Mouse (Mus musculus) cerebellum, postnatal 25 days (tissue): Measurements from ENCODE around the gene Clcn7.

Source experiments
- DNase-seq, 2 experiments: peaks; one replicate each; pipeline ENCODE4 v3.0.0; 2021; ENCODE audit warnings: mixed read lengths in 2 of 2

Gene Clcn7

DNA sequence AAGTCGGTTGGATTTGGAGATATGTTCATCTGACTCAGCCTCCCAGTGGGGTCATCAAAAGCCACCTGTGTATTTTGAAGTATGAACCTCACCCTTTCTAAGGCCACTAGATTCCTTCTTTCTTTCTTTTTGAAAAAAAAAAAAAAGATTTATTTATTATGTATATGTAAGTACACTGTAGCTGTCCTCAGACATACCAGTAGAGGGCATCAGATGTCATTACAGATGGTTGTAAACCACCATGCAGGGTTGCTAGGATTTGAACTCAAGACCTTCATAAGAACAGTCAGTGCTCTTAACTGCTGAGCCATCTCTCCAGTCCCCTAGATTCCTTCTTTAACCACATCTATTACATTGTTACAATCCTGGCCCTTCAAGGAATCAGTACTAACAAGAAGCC lies 3.1 kb upstream of the Clcn7 start:
- no peak for DNase-seq

DNA sequence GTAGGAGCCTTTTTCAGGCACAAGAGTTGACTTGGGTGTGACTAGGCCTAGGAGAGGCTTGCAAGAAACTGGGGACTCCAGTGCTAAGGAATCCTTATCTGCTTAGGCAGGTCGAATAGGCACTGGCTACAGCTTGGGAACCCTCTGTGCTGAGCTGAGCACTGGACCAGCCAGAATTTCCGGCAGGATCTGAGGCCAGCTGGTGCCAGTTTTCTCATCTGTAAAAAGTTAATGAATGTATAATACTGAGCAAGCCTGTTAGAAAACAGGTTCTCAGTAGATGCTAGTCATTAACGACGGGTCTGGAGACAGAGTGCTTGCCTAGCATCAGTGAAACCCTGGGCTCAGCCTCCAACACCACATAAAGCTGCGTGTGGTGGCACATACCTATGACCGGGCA lies 2.4 kb downstream of the Clcn7 start:
- no peak for DNase-seq

DNA sequence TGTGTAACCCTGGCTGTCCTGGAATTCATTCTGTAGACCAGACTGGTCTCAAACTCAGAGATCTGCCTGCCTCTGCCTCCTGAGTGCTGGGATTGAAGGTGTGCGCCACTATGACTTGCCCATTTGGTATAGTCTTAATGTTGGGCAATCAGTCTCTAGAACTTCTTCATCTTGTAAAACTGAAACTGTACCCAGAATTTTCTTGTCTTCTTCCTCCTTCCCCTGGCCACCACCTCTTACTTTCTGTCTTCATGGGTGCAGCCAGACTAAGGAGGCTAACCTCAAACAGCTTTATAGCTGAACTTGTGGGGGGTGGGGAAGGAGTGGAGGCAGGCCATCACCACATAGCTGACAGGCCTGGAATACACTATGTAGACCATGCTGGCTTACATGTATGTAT lies 5.6 kb downstream of the Clcn7 start:
- no peak for DNase-seq

DNA sequence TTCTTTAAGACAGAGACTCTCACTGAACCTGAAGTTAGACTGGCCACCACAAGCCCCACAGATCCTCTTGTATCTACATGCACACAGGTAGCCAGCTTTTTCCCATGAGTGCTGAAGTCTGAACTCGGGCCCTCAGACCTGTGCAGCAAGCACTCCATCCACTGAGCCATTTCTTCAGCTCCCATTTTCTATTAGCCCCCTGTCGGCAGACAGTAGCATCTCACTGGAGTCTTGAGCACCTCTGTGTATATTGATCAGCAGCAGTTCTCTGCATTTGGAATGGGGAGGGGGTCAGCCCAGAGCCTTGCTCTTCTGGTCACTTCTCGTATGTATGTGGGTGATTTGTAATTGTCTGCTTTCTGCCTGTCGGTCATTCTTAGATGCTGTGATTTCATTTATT lies 6.8 kb downstream of the Clcn7 start:
- no peak for DNase-seq

DNA sequence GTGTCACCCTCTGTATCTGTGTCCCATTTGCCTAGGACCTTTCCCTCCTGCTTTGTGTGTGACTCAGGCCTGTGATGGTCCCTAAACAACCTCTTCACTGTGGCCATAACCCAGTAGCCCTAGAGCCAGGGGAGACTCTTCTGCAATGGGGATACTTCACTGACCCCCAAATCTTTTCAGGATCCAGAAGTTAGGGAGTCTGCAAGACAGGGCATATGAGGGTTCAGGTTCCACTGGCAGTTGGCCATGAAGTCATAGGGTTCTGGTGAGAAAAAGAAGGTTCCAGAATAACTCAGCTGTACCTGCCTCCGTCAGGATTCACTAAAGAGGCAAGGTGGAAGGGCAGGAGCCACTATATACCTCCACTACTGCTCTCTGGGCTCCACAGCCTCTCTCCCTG lies 29.0 kb downstream of the Clcn7 start, which contains the start of gene Ccdc154:
Gene Ccdc154, plus strand, starts transcription at position 301 of the 400 bp plus-strand sequence.
- DNase-seq = no peak

DNA sequence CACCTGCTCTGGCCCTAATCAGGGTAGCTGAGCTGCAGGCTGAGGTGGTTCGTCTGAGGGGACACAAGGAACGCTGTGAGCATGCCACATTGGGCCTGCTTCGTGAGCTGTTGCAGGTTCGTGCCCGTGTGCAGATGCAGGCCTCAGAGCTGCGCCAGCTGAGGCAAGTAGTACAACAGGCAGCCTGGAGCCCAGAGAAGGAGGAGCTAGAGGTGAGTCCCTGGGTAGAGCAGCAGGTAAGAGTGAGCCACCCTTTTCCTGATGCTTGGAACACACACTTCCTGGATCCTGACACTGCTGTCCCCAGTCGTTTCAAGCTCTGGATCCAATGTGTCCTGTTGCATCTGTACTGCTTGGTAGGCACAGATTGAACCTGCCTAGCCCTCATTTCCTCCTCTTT lies 30.2 kb downstream of the Clcn7 start:
- DNase-seq = no peak

DNA sequence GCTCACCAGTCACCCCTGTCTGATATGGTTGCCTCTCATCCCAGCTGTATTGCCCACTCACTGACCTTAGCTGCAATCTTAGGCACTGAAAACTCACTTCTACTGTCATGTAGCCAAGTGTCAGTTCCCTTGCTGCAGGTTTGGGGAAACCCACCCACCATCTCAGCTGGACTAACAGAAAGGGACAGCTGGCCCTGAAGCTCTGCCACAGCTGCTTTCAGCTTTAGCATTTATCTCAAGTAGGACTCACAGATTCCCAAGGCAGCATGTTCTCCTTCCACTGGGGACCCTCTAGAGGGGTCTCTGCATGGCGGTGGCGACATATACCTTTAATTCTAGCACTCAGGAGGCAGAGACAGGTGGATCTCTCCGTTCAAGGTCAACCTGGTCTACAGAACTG lies 31.6 kb downstream of the Clcn7 start:
- DNase-seq = no peak

DNA sequence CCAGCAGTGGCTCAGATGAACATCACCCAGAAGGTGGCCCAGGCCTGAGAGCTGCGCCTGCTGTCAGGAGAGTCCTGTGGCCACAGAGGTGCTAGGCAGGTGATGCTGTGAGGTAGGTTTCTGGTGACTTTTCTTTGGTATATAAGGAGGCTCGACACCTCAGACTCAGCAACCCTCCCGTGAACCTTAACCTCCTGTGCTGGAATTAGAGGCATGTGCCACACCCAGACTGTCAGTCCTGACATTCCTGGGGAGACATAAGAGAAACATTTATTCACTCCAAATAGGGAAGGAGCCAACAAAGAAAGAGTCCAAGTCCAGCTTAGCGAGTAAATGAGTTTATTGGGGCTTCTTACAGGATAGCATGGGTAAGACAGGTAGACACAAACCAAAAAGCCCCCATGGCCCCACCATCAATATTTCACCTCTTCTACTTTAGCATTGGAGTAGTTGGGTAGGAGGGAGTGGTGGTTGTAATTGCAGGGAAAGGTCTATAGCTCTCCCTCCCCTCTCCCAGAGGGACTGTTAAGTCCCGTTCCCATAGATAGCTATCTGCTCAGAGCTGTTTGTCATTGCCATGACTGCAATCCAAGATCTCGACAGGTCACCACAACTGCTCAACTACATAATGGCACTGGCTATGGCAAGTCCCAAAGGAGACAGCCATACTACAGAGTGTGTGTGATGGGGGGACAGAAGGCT lies 32.9 kb downstream of the Clcn7 start:
- DNase-seq = no peak

DNA sequence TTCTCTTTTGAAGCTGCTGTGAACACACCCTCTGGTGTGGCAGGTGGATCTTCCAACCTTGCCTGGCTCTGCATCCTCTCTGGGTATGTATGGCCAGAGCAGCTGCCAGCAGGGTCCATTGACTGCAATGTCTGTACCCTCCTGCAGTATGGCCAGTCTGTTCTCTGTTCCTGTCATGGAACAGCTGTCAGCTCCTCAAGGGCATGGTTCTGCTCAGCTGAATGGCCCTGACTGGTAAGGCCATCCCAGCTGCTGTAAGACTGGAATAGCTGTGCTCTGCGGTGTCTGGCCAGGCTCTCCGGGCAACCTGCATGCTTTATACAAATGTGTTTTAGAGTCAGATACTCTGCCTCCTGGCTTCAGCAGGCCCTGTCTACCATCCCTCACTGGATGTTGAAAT lies 36.5 kb downstream of the Clcn7 start:
- DNase-seq = no peak

DNA sequence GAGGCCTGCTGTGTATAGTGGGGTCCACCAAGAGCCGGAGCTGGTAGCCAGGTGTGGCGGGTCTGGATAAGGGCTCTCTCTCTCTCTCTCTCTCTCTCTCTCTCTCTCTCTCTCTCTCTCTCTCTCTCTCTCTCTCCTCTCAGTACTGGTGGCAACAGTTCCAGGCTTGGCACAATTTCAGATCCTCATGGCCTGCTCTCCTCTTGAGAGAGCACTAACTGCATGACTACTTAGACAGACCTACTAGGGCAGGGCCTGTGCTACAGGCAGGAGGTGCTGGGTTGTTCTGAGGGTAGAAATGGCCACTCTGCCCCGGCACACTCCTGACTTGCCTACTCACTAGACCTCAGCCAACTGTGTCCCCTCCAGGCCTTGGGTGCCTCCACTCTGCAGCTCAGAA lies 39.4 kb downstream of the Clcn7 start:
- DNase-seq = no peak

DNA sequence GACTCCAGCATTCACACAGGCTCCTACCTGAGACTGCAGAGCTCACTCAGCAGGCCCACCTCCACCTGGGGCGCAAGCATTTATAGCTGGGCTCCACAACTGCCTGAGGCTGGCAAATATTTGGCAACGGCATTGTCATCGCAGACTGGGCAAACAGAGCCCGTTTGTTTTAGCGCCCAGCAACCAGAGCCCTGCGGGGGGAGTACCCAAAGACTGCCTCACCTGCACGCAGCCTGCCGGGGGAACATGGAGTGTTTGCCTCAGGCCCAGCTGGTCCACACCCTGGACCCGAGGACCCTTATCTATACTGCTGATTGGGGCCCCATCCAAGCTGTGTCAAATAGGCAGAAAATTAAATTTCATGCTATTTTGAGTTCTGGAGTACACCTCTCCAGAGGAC lies 42.2 kb downstream of the Clcn7 start, which contains the start of gene Gm38655:
Gene Gm38655, minus strand, starts transcription at position 61 of the 400 bp plus-strand sequence.
- no peak for DNase-seq

DNA sequence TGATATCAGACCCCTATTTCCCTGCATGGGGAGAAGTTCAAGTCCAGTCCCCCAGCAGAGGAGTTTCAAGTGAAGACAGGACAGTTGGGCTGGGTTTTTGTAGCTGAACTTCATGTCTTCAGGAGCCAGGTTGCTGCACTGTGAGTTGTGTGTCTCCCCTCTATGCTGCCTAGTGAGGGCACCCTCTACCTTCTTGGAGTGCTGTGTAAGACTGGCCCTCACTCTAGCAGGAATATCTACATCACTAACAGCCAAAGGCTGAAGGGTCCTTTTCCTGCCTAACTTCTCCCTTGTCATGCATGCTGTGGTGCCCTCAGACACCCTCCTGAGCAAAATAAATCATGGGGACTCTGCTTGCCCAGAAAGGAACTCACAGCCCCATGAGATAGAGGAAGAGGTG lies 50.0 kb downstream of the Clcn7 start:
- DNase-seq = no peak

DNA sequence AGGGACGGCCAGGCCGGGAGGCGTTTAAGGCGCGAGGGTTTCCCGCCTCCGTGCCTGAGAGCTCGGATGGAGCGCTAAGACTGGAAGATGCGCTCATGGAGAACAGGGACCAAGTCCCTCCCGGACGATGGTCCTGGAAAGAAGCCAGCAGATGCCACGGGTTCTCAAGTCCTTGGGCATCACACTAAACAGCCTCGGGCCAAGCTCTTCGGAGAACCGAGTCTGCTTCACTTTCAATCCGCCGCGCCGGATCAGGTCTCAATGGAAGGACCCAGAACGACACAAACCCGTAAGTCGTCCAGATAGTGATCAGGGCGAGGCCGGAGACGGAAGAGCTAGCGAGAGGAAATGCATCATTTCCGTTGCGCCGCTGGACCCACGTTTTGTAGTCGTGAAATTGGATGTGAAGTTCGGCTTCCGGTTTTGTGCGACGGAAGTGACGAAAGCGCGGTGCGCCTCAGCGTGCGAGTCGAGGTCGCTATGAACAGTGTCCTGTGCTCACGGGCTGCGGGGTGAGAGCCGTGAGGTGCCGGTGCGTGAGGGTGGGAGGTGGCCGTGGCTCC lies 51.0 kb downstream of the Clcn7 start, which contains the start of gene BC003965:
Gene BC003965, plus strand, starts transcription at position 426 of the 563 bp plus-strand sequence.
- DNase-seq = peak; percentile 99 to 100

DNA sequence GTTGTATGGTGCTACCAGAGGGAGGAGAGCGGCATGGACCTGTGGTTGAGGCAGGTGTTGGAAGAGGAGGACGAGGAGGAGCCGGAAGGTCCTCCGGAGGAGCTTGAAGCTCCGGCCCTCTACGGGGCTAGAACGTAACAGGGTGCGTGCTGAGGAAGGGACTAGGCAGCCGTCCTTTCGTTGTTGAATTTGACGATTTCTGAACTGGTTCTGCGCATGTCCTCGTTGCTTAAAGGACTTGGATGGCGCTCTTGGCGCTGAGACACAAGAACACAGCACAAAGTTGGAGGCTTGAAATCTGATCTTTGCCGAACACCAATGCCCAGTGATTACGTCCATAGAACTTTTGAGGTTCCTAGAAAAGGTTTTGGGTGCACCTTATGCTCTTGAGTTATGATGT lies 51.8 kb downstream of the Clcn7 start:
- no peak for DNase-seq

DNA sequence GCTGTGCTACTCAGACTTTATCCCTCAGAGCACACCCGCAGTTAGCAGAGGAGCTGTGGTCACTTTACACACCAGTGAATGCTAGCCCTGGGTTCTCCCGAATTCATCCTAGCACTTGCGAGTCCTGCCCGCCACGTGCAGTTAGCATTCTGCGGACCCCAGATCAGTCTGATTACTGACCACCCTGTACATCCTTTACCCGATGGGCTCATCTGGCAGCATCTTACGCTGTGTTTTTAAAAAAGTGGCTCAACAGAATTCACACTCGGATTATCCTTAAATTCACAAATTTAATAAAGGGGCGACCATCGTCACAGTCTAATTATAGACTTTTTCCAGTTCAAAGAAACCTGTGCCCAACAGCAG lies 54.6 kb downstream of the Clcn7 start:
- no peak for DNase-seq

DNA sequence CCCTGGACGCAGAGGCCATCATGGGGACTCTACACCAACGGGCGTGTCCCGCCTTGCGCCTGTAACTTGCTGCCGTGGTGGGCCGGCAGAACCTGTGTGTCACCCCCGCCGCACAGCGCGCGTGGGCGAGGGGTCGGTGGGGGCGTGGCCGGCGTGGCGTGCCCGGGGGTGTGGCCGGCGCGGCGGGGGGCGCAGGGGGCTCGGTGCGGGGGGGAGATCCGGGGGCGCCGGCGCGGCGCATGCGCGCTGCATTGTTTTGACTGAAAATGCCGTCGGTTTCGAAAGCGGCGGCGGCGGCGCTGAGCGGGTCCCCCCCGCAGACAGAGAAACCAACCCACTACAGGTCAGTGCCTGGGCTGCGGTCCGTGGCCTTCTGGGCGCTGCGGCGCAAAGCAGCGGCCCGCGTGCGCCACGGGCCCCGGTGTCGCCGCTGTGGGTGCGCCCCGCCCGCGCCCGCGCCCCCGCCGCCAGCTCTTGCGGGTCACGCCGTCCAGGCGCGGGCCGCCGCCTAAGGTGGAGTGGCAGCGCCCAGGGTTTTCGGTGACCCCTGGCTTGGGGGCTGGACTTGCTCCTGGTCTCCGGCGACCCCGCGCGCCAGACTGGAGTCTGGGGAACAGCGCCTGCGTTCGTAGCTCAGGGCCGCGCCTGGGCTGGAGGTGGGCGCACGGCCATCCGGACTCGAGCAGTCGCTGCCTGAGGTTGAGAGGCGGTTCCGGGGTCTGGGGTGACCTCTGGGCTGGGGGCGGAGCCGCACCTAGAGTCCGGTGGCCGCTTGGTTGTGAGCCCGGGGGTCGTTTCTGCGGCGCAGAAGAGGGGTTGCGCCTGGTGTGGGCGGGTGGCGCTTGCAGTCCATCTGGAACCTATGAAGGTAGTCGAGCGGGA lies 55.2 kb downstream of the Clcn7 start, which contains the start of gene Unkl:
Gene Unkl, plus strand, starts transcription at position 248 of the 882 bp plus-strand sequence.
- peak; percentile 79 to 85 for DNase-seq

DNA sequence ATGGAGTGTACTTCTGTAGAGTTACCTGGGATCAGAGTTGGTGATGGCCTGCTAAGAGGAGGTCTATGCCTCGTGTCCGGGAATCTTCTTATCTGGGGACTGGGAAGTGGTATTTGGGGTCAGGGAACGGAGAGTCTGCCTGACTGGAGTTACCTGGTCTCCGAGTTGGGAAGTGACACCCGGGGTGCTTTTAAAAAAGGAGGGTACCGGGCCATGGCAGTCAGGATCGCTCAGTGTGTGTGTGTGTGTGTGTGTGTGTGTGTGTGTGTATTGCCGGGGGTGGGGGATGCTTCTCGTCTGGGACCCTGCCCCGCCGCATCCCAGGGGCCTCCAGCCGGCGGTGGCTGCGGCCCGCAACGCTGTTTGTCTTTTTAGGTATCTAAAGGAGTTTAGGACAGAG lies 55.9 kb downstream of the Clcn7 start:
- DNase-seq = peak in 1 of 2 experiments; percentile 25

DNA sequence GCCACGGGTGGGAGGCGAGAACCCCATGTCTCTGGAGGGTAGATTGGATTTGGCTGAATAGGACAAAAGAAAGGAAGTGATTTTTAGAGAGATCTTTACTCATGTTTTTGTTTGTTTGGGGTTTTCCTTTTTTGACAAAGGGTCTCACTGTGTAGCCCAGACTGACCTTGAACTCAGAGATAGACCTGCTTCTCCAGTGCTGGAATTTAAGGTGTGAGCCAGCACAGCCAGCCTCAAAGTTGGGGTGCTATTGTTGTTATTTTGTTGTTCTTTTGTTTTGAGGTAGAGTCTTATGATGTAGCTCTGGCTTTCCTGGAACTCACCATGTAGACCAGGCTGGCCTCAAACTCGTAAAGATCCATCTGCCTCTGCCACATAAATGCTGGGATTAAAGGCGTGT lies 69.2 kb downstream of the Clcn7 start:
- no peak for DNase-seq

DNA sequence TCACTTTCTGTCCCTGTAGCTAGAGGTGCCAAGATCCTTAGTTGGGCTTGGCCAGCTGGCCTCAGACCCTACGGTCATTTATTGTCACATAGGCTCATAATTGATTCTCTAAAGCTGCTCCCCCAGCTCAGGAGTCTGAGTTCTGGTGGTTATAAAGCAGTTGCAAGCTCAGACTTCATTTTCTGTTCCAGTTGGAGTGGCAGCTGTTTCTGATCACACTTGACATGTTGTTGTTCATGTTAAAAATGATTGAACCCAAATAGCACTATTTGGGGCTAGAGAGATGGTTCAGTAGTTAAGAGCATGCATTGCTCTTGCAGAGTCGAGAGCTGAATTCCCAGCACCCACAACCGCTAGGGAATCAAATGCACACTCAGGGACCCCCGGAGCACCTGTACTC lies 76.8 kb downstream of the Clcn7 start:
- no peak for DNase-seq

DNA sequence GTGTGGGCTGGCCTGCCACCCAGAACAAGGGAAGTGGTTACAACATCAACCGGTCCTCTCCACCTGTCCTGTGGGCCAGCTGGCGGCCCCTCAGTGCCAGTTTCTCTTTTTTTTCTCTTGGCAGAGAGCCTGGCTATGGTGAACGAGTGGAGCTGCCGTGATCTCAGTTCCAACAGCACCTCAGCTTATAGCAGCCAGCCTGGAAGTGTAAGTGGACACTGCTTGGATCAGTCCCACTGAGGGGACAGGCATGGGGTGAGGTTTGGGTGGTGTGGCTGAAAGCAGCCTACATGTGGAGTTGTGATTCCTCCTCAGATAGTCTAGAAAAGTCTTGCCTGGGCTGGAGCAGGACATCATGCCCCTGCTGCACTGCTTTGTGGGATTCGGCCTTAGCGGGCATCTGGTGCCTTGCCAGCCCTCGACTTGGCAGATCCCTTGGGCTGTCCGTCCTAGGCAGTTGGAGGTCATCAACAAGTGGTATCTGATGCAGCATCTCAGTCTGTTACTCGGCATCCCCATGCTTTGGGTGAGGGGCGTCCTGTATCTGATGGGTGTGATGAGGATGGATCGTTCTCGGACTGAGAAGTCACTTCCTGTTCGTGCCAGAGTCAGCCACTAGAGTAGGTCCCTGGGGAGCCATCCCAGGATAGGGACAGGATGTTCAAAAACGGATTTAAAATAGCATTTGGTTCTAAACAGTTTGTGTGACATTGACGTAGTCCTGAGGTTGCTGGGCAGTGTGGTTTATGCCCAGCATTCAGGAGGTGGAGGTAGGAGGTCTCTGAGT lies 77.7 kb downstream of the Clcn7 start:
- DNase-seq = peak; percentile 84 to 85

DNA sequence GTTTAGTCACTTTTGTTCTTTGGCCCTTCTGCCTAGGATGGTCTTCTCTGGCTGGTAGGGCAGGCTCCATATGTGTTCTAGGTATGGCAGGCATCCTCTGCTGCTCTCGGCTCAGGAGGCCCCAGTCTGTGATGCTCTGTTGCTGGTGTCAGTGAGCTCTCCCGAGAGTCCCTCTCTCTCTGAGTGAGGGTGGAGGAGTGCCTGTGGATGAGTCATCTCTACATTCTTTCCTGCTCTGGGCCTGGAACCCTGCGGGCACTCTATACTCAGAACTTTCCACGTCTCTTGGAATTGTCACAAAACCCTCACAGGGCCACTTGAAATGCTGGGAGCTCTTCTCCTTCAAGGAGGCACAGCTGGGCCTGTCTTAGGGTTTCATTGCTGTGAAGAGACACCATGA lies 78.5 kb downstream of the Clcn7 start:
- DNase-seq = peak in 1 of 2 experiments; percentile 30
